Mouse (Mus musculus) neutrophil, adult 65 days (primary cell): ENCODE results near the gene AF366264. TPM values are rescaled to one million over a fixed set of nuclear protein-coding genes. Genes with fewer than 3 reads are reported as not detected.

Experiments
- total RNA-seq: library from RNA; stranded (reverse); gene quantifications from 2 replicates; pipeline ENCODE4 v1.2.4, GENCODE M21; 2023

Gene AF366264
- not detected in 2 replicates for total RNA-seq

DNA sequence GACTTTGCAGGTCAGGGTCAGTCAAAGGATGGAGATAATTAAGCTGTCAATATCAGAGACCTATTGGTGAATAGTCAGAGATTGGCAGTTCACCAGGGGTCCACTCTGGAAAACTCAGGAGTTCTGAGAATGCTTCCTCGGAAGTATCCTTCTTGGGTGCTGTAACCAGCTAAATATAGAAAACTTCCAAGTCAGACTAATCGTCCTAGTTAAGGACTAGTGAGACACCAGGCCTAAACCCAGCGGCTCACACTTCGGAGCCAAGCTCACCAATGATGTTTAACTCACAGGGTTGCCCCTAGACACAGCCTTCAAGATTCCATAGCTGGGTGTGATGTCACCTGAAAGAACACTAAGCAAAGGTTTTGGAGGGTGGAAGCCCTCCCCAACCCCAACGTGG is at the start of gene AF366264:
Gene AF366264 (minus strand): TSS at position 101 of the 400 bp plus-strand sequence.

DNA sequence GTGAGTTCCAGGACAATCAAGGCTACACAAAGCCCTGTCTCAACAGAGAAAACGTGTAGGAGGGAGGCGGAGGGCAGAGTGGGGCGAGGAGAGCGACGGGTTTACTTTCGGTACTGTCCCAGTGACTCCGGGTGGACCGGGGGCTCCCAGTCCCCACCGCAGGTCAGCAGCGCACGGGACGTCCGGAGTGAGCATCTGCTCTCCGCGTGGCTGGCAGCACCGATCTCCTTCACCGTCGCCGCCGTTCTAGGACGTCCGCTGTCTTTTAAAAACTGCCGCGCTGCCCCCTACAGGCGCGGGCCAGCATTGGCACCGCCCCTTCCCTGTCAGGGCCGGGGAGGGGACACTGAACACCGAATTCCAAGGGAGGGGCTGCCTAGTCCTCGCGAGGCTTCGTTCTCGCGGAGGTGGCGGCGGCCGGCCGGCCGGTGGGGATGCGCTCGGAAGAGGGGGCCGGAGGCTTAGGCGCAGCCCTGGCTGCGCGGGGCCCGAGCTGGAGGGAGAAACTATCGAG is 52.9 kb downstream of the AF366264 start, which contains the start of gene Upf3a:
Gene Upf3a (plus strand): TSS at position 366 of the 514 bp plus-strand sequence.

Other genes starting within 250 kb of the AF366264 start
- gene Rasa3, start 160.8 kb downstream of the AF366264 start, total RNA-seq, result 146 TPM in 2 replicates
- gene Cfap97d2, start 132.5 kb downstream of the AF366264 start, total RNA-seq, result not detected in 2 replicates
- gene Cdc16, start 80.7 kb downstream of the AF366264 start, total RNA-seq, result 27.2 and 33.9 TPM in 2 replicates
- 18.7 and 28.6 TPM in 2 replicates for gene Upf3a, start 52.8 kb downstream of the AF366264 start, total RNA-seq
- 10.0 and 10.8 TPM in 2 replicates for gene Champ1, start 31.3 kb upstream of the AF366264 start, total RNA-seq
- gene Coprs, start 51.9 kb upstream of the AF366264 start, total RNA-seq, result 0.77 and 0.82 TPM in 2 replicates